Comparison of ENCODE assay signal across 8 mouse cellular contexts in genomic region chr3:58655362-58656130, GRCm38 (mm10). TPM values are rescaled to one million over a fixed set of nuclear protein-coding genes. Genes with fewer than 3 reads are reported as not detected.
DNase-seq lines count a peak whose midpoint lies in the region; ATAC-seq and TF ChIP-seq lines count a peak whose summit lies in the region.

No protein-coding gene starts in this region.

- H3K9me3 ChIP-seq in heart, postnatal 0 days (replicated peaks; ENCODE audit: control insufficient read depth, low read length), result no peaks in the 10 kb centered on the region
- H3K9me3 ChIP-seq in liver, embryonic 15.5 days (replicated peaks), result no peaks in the 10 kb centered on the region
- H3K9me3 ChIP-seq in neural tube, embryonic 12.5 days, result no peaks in the 10 kb centered on the region

- TF ChIP-seq EP300 in heart, postnatal 0 days (IDR thresholded peaks at IDR 0.05; ENCODE audit: low read depth), result no peak

- no peak overlapping the region for H3K4me3 ChIP-seq in heart, postnatal 0 days (ENCODE audit: low read depth, low read length)
- H3K4me3 ChIP-seq in liver, embryonic 15.5 days (replicated peaks), result no peak overlapping the region
- no peak overlapping the region for H3K4me3 ChIP-seq in neural tube, embryonic 12.5 days
- H3K4me3 ChIP-seq in thymus, adult 2 months (ENCODE audit: control insufficient read depth, insufficient read depth, low read length), result no peak overlapping the region

- H3K27ac ChIP-seq in heart, postnatal 0 days (ENCODE audit: low read depth), result no peak overlapping the region
- no peak overlapping the region for H3K27ac ChIP-seq in liver, embryonic 15.5 days (replicated peaks)
- H3K27ac ChIP-seq in neural tube, embryonic 12.5 days, result no peak overlapping the region
- H3K27ac ChIP-seq in thymus, adult 2 months (ENCODE audit: control insufficient read depth, insufficient read depth, low read length), result no peak overlapping the region

- no peak for TF ChIP-seq POLR2A in thymus, adult 2 months (IDR thresholded peaks at IDR 0.05; ENCODE audit: control insufficient read depth, extremely low read depth, insufficient read depth, low read length, poor library complexity)

- H3K36me3 ChIP-seq in heart, postnatal 0 days (replicated peaks; ENCODE audit: control insufficient read depth, insufficient read depth, low read length), result no peaks in the 10 kb centered on the region
- no peaks in the 10 kb centered on the region for H3K36me3 ChIP-seq in liver, embryonic 15.5 days (replicated peaks)
- no peaks in the 10 kb centered on the region for H3K36me3 ChIP-seq in neural tube, embryonic 12.5 days
- H3K36me3 ChIP-seq in thymus, adult 2 months (ENCODE audit: control insufficient read depth, insufficient read depth, low read length), result no peaks in the 10 kb centered on the region

- peak; percentile 84 for TF ChIP-seq CTCF in heart, postnatal 0 days (IDR thresholded peaks at IDR 0.05; ENCODE audit: low read depth)
- TF ChIP-seq CTCF in thymus, adult 2 months (IDR thresholded peaks at IDR 0.05; ENCODE audit: borderline replicate concordance, control insufficient read depth, extremely low read depth, insufficient read depth, low read length, poor library complexity), result no peak

- no peaks in the 10 kb centered on the region for H3K4me1 ChIP-seq in heart, postnatal 0 days (ENCODE audit: control insufficient read depth, insufficient read depth)
- no peaks in the 10 kb centered on the region for H3K4me1 ChIP-seq in liver, embryonic 15.5 days (replicated peaks)
- H3K4me1 ChIP-seq in neural tube, embryonic 12.5 days, result no peaks in the 10 kb centered on the region
- H3K4me1 ChIP-seq in thymus, adult 2 months (replicated peaks; ENCODE audit: control insufficient read depth, insufficient read depth, low read length), result no peaks in the 10 kb centered on the region

- H3K4me2 ChIP-seq in heart, postnatal 0 days (ENCODE audit: low read depth, low read length), result peak overlapping the region; percentile 22; the same call in 1 of the 2 replicates
- H3K4me2 ChIP-seq in liver, embryonic 15.5 days, result peak overlapping the region; percentile 23; the same call in 1 of the 2 replicates
- H3K4me2 ChIP-seq in neural tube, embryonic 12.5 days (replicated peaks), result no peak overlapping the region

- no peaks in the 10 kb centered on the region for H3K27me3 ChIP-seq in heart, postnatal 0 days (ENCODE audit: control insufficient read depth, insufficient read depth, low read length)
- H3K27me3 ChIP-seq in liver, embryonic 15.5 days, result no peaks in the 10 kb centered on the region
- H3K27me3 ChIP-seq in neural tube, embryonic 12.5 days (replicated peaks), result no peaks in the 10 kb centered on the region
- no peaks in the 10 kb centered on the region for H3K27me3 ChIP-seq in thymus, adult 2 months (ENCODE audit: control insufficient read depth, insufficient read depth, low read length)

- no peak overlapping the region for H3K9ac ChIP-seq in heart, postnatal 0 days (replicated peaks; ENCODE audit: low read depth, low read length)
- H3K9ac ChIP-seq in liver, embryonic 15.5 days, result no peak overlapping the region
- H3K9ac ChIP-seq in neural tube, embryonic 12.5 days, result no peak overlapping the region

- peak; percentile 47; the same call in 1 of the 2 replicates for ATAC-seq in heart, postnatal 0 days (ENCODE audit: insufficient read depth, low read depth)
- no peak for ATAC-seq in liver, embryonic 15.5 days (ENCODE audit: insufficient read depth)
- peak; percentile 61; the same call in 1 of the 2 replicates for ATAC-seq in neural tube, embryonic 12.5 days (ENCODE audit: low FRiP score, low read depth)

- DNase-seq in CD4-positive helper T cell, adult 2 months (ENCODE audit: low read depth, low spot score), result peak; percentile 65
- peak; percentile 44 to 60 for DNase-seq in adrenal gland, adult 18-20 months (ENCODE audit: low spot score in 2 of 2)
- DNase-seq in embryo, embryonic 11.5 days (ENCODE audit: low read depth, low spot score), result peak; percentile 46
- peak; percentile 30 for DNase-seq in heart, postnatal 0 days (ENCODE audit: low spot score)
- peak; percentile 81 for DNase-seq in kidney, postnatal 10 days
- DNase-seq in thymus, adult 2 months, result peak; percentile 69

- WGBS in heart, postnatal 0 days, result 53% methylated on average over 17 of the region's 17 CpGs
- 49% methylated on average over 17 of the region's 17 CpGs for WGBS in liver, embryonic 15.5 days (ENCODE audit: insufficient replicate concordance)
- 60% methylated on average over 17 of the region's 17 CpGs for WGBS in neural tube, embryonic 12.5 days
- 61% methylated on average over 17 of the region's 17 CpGs for WGBS in thymus, adult 2 months

RNA-seq across cellular contexts. Expression of gene Erich6, which starts 18.5 kb away (rescaled TPM):
- under 1 TPM in 1 of 2 experiments, not detected in 1; 0.48 TPM for total RNA-seq in adrenal gland, adult 18-20 months (2021)
- not detected in 2 replicates for total RNA-seq in heart, postnatal 0 days (2014; rRNA removed; ENCODE audit: low replicate concordance)
- polyA plus RNA-seq in heart, postnatal 0 days (2015; fragmentation: Nextera tagmentation; extraction: Ambion mirVana), result 0.08 TPM in 1 of 2 replicates, not detected in the other
- not detected in 2 replicates for polyA plus RNA-seq in liver, embryonic 15.5 days (2015; fragmentation: Nextera tagmentation; extraction: Ambion mirVana)
- polyA plus RNA-seq in neural tube, embryonic 12.5 days (2016; fragmentation: Nextera tagmentation; extraction: Ambion mirVana), result 0.19 TPM in 1 of 2 replicates, not detected in the other
- polyA plus RNA-seq in thymus, adult 2 months (2012; rRNA removed), result not detected in 2 replicates

RNA-seq across cellular contexts. Expression of gene Siah2, which starts 36.7 kb away (rescaled TPM):
- total RNA-seq in adrenal gland, adult 18-20 months (2021), result 10 to 100 TPM; 19.8 to 29.9 TPM
- 14.5 and 14.8 TPM in 2 replicates for total RNA-seq in heart, postnatal 0 days (2014; rRNA removed; ENCODE audit: low replicate concordance)
- polyA plus RNA-seq in heart, postnatal 0 days (2015; fragmentation: Nextera tagmentation; extraction: Ambion mirVana), result 3.9 and 5.1 TPM in 2 replicates
- 3.0 and 4.2 TPM in 2 replicates for polyA plus RNA-seq in liver, embryonic 15.5 days (2015; fragmentation: Nextera tagmentation; extraction: Ambion mirVana)
- 8.0 and 8.4 TPM in 2 replicates for polyA plus RNA-seq in neural tube, embryonic 12.5 days (2016; fragmentation: Nextera tagmentation; extraction: Ambion mirVana)
- polyA plus RNA-seq in thymus, adult 2 months (2012; rRNA removed), result 19.4 and 29.1 TPM in 2 replicates

Comparison
In these comparisons a context has a peak if more than half of its experiments do, and no peak if none do; other contexts are left out.
1. DNase-seq: peak in every context shown above with its lines; median percentile 81 in kidney, postnatal 10 days; 69 in thymus, adult 2 months; 65 in CD4-positive helper T cell, adult 2 months; 52 in adrenal gland, adult 18-20 months; 46 in embryo, embryonic 11.5 days; 30 in heart, postnatal 0 days.